Mouse (Mus musculus) heart, embryonic 10.5 days (tissue): Measurements from ENCODE around the gene Proser3. TPM values are rescaled to one million over a fixed set of nuclear protein-coding genes. Genes with fewer than 3 reads are reported as not detected.

Experiments
- DNase-seq: peaks from one replicate; pipeline ENCODE4 v3.0.0-alpha.2; 2017; ENCODE audit warnings: low spot score
- H3K27ac ChIP-seq: fragments of 300-500 bp; sonication (generic); 2 replicates; pipeline ENCODE4 v1.5.1; 2016; ENCODE audit warnings: mild to moderate bottlenecking
- H3K27me3 ChIP-seq: fragments of 300-500 bp; sonication (generic); 2 replicates; pipeline ENCODE4 v1.6.1; 2016; ENCODE audit warnings: mild to moderate bottlenecking; ENCODE audit not compliant: poor library complexity, insufficient read depth, severe bottlenecking
- H3K36me3 ChIP-seq: fragments of 300-500 bp; sonication (generic); 2 replicates; pipeline ENCODE4 v1.6.1; 2016; ENCODE audit warnings: mild to moderate bottlenecking, moderate library complexity
- H3K4me1 ChIP-seq: fragments of 300-500 bp; sonication (generic); 2 replicates; pipeline ENCODE4 v1.6.1; 2016; ENCODE audit warnings: mild to moderate bottlenecking
- H3K4me3 ChIP-seq: fragments of 300-500 bp; sonication (generic); 2 replicates; pipeline ENCODE4 v1.5.1; 2016; ENCODE audit warnings: mild to moderate bottlenecking, moderate library complexity
- H3K9me3 ChIP-seq: fragments of 300-500 bp; sonication (generic); 2 replicates; pipeline ENCODE4 v1.6.1; 2016; ENCODE audit warnings: mild to moderate bottlenecking, moderate library complexity
- WGBS: fragments of 180-500 bp; shearing (Covaris S2); methylation state at CpG from one replicate; pipeline ENCODE4 v1.1.7; 2016; 5-methylcytosine and 5-hydroxymethylcytosine counted together
- polyA plus RNA-seq: library from polyadenylated mRNA; unstranded; fragments of >200 nt; fragmentation: Nextera tagmentation; extraction: Ambion mirVana; gene quantifications from 2 replicates; pipeline ENCODE4 v1.2.1, GENCODE M21; 2016

Gene Proser3
- 8.8 and 13.0 TPM in 2 replicates for polyA plus RNA-seq

- H3K27ac ChIP-seq, result peak within 1 kb of the TSS; percentile 97
- H3K36me3 ChIP-seq, result peaks cover 44% of the 10 kb centered on the region
- peak within 1 kb of the TSS; percentile 75 for H3K4me3 ChIP-seq
- no peaks in the 10 kb centered on the region for H3K27me3 ChIP-seq
- H3K9me3 ChIP-seq, result no peaks in the 10 kb centered on the region
- under 1% methylated on average over 44 of the region's 44 CpGs for WGBS
- peaks cover 17% of the 10 kb centered on the region for H3K4me1 ChIP-seq
- peak; percentile 99 for DNase-seq
These were observed at the start of gene Proser3, which contains the start of gene Hspb6 for GRCm38 (mm10) chr7:30552102-30553020. Gene Proser3, minus strand, starts transcription at chr7:30552299. Gene Hspb6, plus strand, starts transcription at chr7:30552178.

GRCm38 (mm10) chr7:30600651-30601050 lies 48.6 kb upstream of the Proser3 start:
- no peak for DNase-seq
- Histone ChIP-seq H3K4me3 (no peak overlapping the region), H3K36me3 (no peaks in the 10 kb centered on the region), H3K9me3 (no peaks in the 10 kb centered on the region), H3K27ac (no peak overlapping the region), H3K27me3 (no peaks in the 10 kb centered on the region), H3K4me1 (peaks cover 18% of the 10 kb centered on the region)
- 72% methylated on average over 7 of the region's 7 CpGs for WGBS

GRCm38 (mm10) chr7:30599933-30600353 lies 47.8 kb upstream of the Proser3 start:
- H3K36me3 ChIP-seq, result no peaks in the 10 kb centered on the region
- peak; percentile 97 for DNase-seq
- H3K4me3 ChIP-seq, result peak overlapping the region; percentile 19
- peaks cover 18% of the 10 kb centered on the region for H3K4me1 ChIP-seq
- 2% methylated on average over 16 of the region's 16 CpGs for WGBS
- H3K9me3 ChIP-seq, result no peaks in the 10 kb centered on the region
- peaks cover 4% of the 10 kb centered on the region; the same call in 1 of the 2 replicates for H3K27me3 ChIP-seq
- no peak overlapping the region for H3K27ac ChIP-seq

- Histone ChIP-seq H3K4me3 (peak within 1 kb of the TSS; percentile 19; the same call in 1 of the 2 replicates), H3K27me3 (peaks cover 8% of the 10 kb centered on the region; the same call in 1 of the 2 replicates), H3K27ac (no peak within 1 kb of the TSS), H3K9me3 (no peaks in the 10 kb centered on the region), H3K4me1 (peaks cover 18% of the 10 kb centered on the region), H3K36me3 (no peaks in the 10 kb centered on the region)
- DNase-seq, result no peak
- 91% methylated on average over 12 of the region's 12 CpGs for WGBS
These were observed 46.7 kb upstream of the Proser3 start, which contains the start of gene Zbtb32 for GRCm38 (mm10) chr7:30598786-30599185. Gene Zbtb32, minus strand, starts transcription at chr7:30598909.

- 78% methylated on average over 5 of the region's 5 CpGs for WGBS
- no peaks in the 10 kb centered on the region for H3K36me3 ChIP-seq
- H3K4me3 ChIP-seq, result no peak overlapping the region
- no peaks in the 10 kb centered on the region for H3K9me3 ChIP-seq
- H3K27ac ChIP-seq, result no peak overlapping the region
- H3K4me1 ChIP-seq, result peaks cover 12% of the 10 kb centered on the region
- H3K27me3 ChIP-seq, result peaks cover 8% of the 10 kb centered on the region; the same call in 1 of the 2 replicates
- no peak for DNase-seq
These were observed 44.7 kb upstream of the Proser3 start for GRCm38 (mm10) chr7:30596811-30597210.

- no peaks in the 10 kb centered on the region for H3K9me3 ChIP-seq
- 76% methylated on average over 5 of the region's 5 CpGs for WGBS
- no peaks in the 10 kb centered on the region for H3K36me3 ChIP-seq
- no peak overlapping the region for H3K27ac ChIP-seq
- H3K4me1 ChIP-seq, result peaks cover 12% of the 10 kb centered on the region
- DNase-seq, result no peak
- no peak overlapping the region for H3K4me3 ChIP-seq
- peaks cover 8% of the 10 kb centered on the region; the same call in 1 of the 2 replicates for H3K27me3 ChIP-seq
These were observed 44.0 kb upstream of the Proser3 start for GRCm38 (mm10) chr7:30596093-30596492.

GRCm38 (mm10) chr7:30594510-30595024 lies 42.5 kb upstream of the Proser3 start:
- Histone ChIP-seq H3K27ac (no peak overlapping the region), H3K27me3 (peaks cover 8% of the 10 kb centered on the region; the same call in 1 of the 2 replicates), H3K4me1 (peaks cover 7% of the 10 kb centered on the region), H3K9me3 (no peaks in the 10 kb centered on the region), H3K4me3 (no peak overlapping the region), H3K36me3 (no peaks in the 10 kb centered on the region)
- no peak for DNase-seq
- WGBS, result 56% methylated on average over 4 of the region's 4 CpGs

GRCm38 (mm10) chr7:30593579-30594509 lies 41.7 kb upstream of the Proser3 start:
- Histone ChIP-seq H3K4me3 (no peak overlapping the region), H3K36me3 (no peaks in the 10 kb centered on the region), H3K27ac (no peak overlapping the region), H3K27me3 (peaks cover 8% of the 10 kb centered on the region; the same call in 1 of the 2 replicates), H3K9me3 (no peaks in the 10 kb centered on the region), H3K4me1 (peaks cover 7% of the 10 kb centered on the region)
- WGBS, result 71% methylated on average over 10 of the region's 10 CpGs
- DNase-seq, result no peak

GRCm38 (mm10) chr7:30592772-30593423 lies 40.8 kb upstream of the Proser3 start:
- Histone ChIP-seq H3K27ac (no peak overlapping the region), H3K27me3 (peaks cover 8% of the 10 kb centered on the region; the same call in 1 of the 2 replicates), H3K36me3 (no peaks in the 10 kb centered on the region), H3K4me1 (peaks cover 7% of the 10 kb centered on the region), H3K9me3 (no peaks in the 10 kb centered on the region), H3K4me3 (no peak overlapping the region)
- no peak for DNase-seq
- 40% methylated on average over 5 of the region's 5 CpGs for WGBS

- 34% methylated on average over 4 of the region's 4 CpGs for WGBS
- no peak overlapping the region for H3K27ac ChIP-seq
- no peak for DNase-seq
- H3K36me3 ChIP-seq, result peaks cover 3% of the 10 kb centered on the region
- H3K27me3 ChIP-seq, result peaks cover 8% of the 10 kb centered on the region; the same call in 1 of the 2 replicates
- H3K4me1 ChIP-seq, result peaks cover 18% of the 10 kb centered on the region
- no peaks in the 10 kb centered on the region for H3K9me3 ChIP-seq
- no peak overlapping the region for H3K4me3 ChIP-seq
These were observed 39.5 kb upstream of the Proser3 start for GRCm38 (mm10) chr7:30591605-30591951.

- 77% methylated on average over 9 of the region's 9 CpGs for WGBS
- peaks cover 8% of the 10 kb centered on the region; the same call in 1 of the 2 replicates for H3K27me3 ChIP-seq
- H3K36me3 ChIP-seq, result peaks cover 8% of the 10 kb centered on the region
- peaks cover 19% of the 10 kb centered on the region for H3K4me1 ChIP-seq
- no peak overlapping the region for H3K4me3 ChIP-seq
- DNase-seq, result no peak
- H3K9me3 ChIP-seq, result no peaks in the 10 kb centered on the region
- H3K27ac ChIP-seq, result no peak overlapping the region
These were observed 39.0 kb upstream of the Proser3 start for GRCm38 (mm10) chr7:30590927-30591604.
